Mouse (Mus musculus) liver, embryonic 16.5 days (tissue): ENCODE measurements around the gene Gga2. TPM values are rescaled to one million over a fixed set of nuclear protein-coding genes. Genes with fewer than 3 reads are reported as not detected.

Source experiments
- ATAC-seq: fragments of 200-750 bp; cut with Nextera tagmentation; 2 replicates; pipeline ENCODE4 v1.8.0; 2017; ENCODE audit warnings: low read depth, mild to moderate bottlenecking, moderate number of reproducible peaks, moderate library complexity
- H3K27ac ChIP-seq: fragments of 300-500 bp; sonication (generic); 2 replicates; pipeline ENCODE4 v1.5.1; 2014; ENCODE audit warnings: mild to moderate bottlenecking, low read length
- H3K27me3 ChIP-seq: fragments of 300-500 bp; sonication (generic); 2 replicates; pipeline ENCODE4 v1.6.1; 2014; ENCODE audit warnings: low read depth, low read length, mixed read lengths; ENCODE audit not compliant: control insufficient read depth, insufficient read depth
- H3K36me3 ChIP-seq: fragments of 300-500 bp; sonication (generic); 2 replicates; pipeline ENCODE4 v1.6.1; 2014; ENCODE audit warnings: mild to moderate bottlenecking; ENCODE audit not compliant: control insufficient read depth, insufficient read depth
- H3K4me1 ChIP-seq: fragments of 300-500 bp; sonication (generic); 2 replicates; pipeline ENCODE4 v1.6.1; 2014; ENCODE audit warnings: low read depth, low read length, mixed read lengths; ENCODE audit not compliant: control insufficient read depth
- H3K4me2 ChIP-seq: fragments of 300-500 bp; sonication (generic); 2 replicates; pipeline ENCODE4 v1.6.1; 2014; ENCODE audit warnings: low read depth, low read length, mixed read lengths
- H3K4me3 ChIP-seq: fragments of 300-500 bp; sonication (generic); 2 replicates; pipeline ENCODE4 v1.5.1; 2014; ENCODE audit warnings: low read depth, mild to moderate bottlenecking, low read length
- H3K9ac ChIP-seq: fragments of 300-500 bp; sonication (generic); 2 replicates; pipeline ENCODE4 v1.6.1; 2014; ENCODE audit warnings: low read depth, low read length
- H3K9me3 ChIP-seq: fragments of 300-500 bp; sonication (generic); replicated peaks from 2 replicates; pipeline ENCODE4 v1.6.1; 2016; ENCODE audit warnings: low read length; ENCODE audit not compliant: control insufficient read depth
- WGBS: fragments of 180-500 bp; shearing (Covaris S2); extraction: QIAGEN DNeasy Blood & Tissue Kit; methylation state at CpG from one replicate; pipeline ENCODE4 v1.1.7; 2014; ENCODE audit not compliant: insufficient replicate concordance; 5-methylcytosine and 5-hydroxymethylcytosine counted together
- polyA plus RNA-seq: library from polyadenylated mRNA; unstranded; fragments of >200 nt; fragmentation: Nextera tagmentation; extraction: Ambion mirVana; gene quantifications from 2 replicates; pipeline ENCODE4 v1.2.1, GENCODE M21; 2015

The Gga2 gene
- polyA plus RNA-seq, 1 experiment from 2014 or later, result 34.6 TPM

DNA sequence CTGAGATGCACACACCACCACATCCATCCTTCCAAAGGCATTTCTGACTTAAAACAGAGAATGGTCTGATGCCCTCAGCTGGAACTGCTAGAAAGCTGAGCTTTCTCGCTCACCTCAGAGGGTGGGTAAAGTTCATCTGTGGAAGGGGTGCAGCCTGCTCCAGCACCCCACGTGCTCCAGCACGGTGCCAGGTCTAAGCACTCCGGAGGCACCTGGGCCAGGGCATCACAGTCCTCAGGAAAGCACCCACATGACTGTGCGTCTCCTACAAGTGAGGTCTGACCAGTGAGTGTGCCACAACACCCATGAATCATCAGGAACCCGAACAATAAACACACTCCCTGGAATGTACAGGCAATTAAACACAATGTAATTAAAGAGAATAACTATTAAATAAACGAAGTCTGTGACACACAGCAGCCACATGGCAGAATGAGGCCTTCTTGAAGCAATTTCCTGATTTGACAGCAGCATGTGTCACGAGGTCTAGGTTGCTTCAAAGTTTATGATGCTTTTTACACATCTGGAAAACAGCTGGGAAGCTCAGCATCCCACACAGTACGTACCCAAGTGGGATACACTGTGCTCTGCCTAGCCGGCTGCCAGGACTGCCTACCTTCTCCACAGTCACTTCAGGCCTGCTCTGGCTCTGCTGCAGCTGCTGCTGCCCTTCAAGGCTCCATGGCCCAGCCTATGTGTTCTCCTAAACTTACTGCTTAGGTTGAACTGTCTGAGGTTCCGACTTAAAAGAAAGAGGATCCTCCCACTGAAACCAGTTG, 65.9 kb downstream of the Gga2 start:
- WGBS, result 75% methylated on average over 11 of the region's 11 CpGs
- Histone ChIP-seq H3K4me3 (no peak overlapping the region), H3K27me3 (no peaks in the 10 kb centered on the region), H3K9ac (no peak overlapping the region), H3K9me3 (no peaks in the 10 kb centered on the region), H3K4me1 (no peaks in the 10 kb centered on the region), H3K4me2 (no peak overlapping the region), H3K36me3 (no peaks in the 10 kb centered on the region; the same call in 1 of the 2 replicates), H3K27ac (no peak overlapping the region)
- ATAC-seq, result no peak

- WGBS, result 69% methylated on average over 4 of the region's 4 CpGs
- no peaks in the 10 kb centered on the region for H3K27me3 ChIP-seq
- no peak overlapping the region for H3K27ac ChIP-seq
- no peaks in the 10 kb centered on the region for H3K9me3 ChIP-seq
- H3K4me1 ChIP-seq, result no peaks in the 10 kb centered on the region
- H3K9ac ChIP-seq, result no peak overlapping the region
- H3K4me3 ChIP-seq, result no peak overlapping the region
- no peaks in the 10 kb centered on the region for H3K36me3 ChIP-seq
- H3K4me2 ChIP-seq, result no peak overlapping the region
- ATAC-seq, result no peak
Observed at GRCm38 (mm10) chr7:121947513-121947912, 73.5 kb downstream of the Gga2 start.

DNA sequence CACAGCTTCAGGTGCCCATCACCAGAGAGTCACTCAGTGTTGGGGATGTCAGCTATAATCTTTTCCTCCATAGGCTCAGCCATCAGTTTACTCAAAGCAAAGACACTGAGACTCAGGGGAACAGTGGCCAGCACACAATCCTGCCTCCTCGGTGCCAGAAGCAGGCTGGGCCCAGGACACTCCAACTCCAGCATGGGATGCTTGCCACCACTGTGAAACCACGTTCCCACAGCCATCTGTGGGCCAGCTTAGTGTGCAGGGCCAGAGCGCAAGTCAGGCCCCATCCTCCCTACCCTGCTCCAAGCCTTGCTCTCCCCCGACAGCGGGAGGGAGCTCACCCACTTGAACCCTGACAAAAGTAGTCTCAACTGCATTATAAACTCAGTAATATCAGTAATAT, 74.8 kb downstream of the Gga2 start:
- Histone ChIP-seq H3K27ac (no peak overlapping the region), H3K36me3 (no peaks in the 10 kb centered on the region), H3K27me3 (no peaks in the 10 kb centered on the region), H3K9ac (no peak overlapping the region), H3K4me2 (no peak overlapping the region), H3K4me1 (no peaks in the 10 kb centered on the region), H3K9me3 (no peaks in the 10 kb centered on the region), H3K4me3 (no peak overlapping the region)
- WGBS, result 81% methylated on average over 5 of the region's 5 CpGs
- no peak for ATAC-seq

DNA sequence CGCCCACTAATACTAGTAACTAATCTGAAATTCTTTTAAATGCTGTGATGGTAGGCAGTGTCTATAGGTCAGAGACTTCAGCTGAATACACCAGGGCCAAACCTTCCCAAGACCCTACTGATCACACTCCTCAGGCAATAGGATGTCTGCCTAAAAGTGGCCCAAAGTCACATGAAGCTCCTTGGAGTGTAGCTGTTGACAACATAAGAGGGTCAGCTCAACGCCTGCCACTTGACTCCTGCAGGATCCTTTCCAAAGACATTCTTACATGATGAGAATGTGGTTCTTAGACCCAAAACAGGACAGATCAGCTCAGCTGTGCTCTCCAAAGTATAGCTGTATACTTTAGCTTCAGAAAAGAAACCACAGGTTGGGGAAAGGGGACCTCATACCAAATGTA, 78.7 kb downstream of the Gga2 start:
- no peak for ATAC-seq
- WGBS, result 80% methylated on average over 2 of the region's 2 CpGs

GRCm38 (mm10) chr7:121941640-121942039, 79.4 kb downstream of the Gga2 start:
- Histone ChIP-seq H3K9ac (no peak overlapping the region), H3K4me3 (no peak overlapping the region), H3K27ac (no peak overlapping the region), H3K4me2 (no peak overlapping the region), H3K9me3 (no peaks in the 10 kb centered on the region), H3K27me3 (no peaks in the 10 kb centered on the region), H3K36me3 (no peaks in the 10 kb centered on the region), H3K4me1 (peaks cover 4% of the 10 kb centered on the region; the same call in 1 of the 2 replicates)
- 67% methylated on average over 3 of the region's 3 CpGs for WGBS
- ATAC-seq, result no peak

More for the DNA sequence above, 78.7 kb downstream of the Gga2 start:
- peaks cover 4% of the 10 kb centered on the region; the same call in 1 of the 2 replicates for H3K4me1 ChIP-seq
- H3K27ac ChIP-seq, result no peak overlapping the region
- H3K9ac ChIP-seq, result no peak overlapping the region
- no peaks in the 10 kb centered on the region for H3K27me3 ChIP-seq
- H3K9me3 ChIP-seq, result no peaks in the 10 kb centered on the region
- no peaks in the 10 kb centered on the region for H3K36me3 ChIP-seq
- H3K4me2 ChIP-seq, result no peak overlapping the region
- H3K4me3 ChIP-seq, result no peak overlapping the region

DNA sequence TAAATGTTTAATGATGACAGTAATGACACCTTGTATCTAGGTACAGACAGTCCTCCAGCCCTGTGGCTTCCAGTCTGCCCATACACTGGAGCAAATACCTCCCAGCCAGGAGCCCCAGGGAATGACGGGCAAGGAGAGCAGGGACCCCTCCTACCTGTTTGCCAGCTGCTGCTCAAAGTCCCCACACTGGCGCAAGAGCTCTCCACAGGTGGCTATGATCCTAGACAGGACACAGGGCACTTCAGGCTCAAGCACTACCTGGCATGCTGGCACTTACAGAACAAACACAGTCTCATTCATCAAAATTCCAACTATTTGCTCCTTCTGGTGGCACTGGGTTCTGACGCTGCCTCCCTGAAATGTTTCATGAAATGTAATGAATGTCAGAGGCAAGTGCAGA, 80.0 kb downstream of the Gga2 start:
- WGBS, result 73% methylated on average over 3 of the region's 3 CpGs
- Histone ChIP-seq H3K27me3 (no peaks in the 10 kb centered on the region), H3K4me2 (no peak overlapping the region), H3K4me3 (no peak overlapping the region), H3K9ac (no peak overlapping the region), H3K36me3 (no peaks in the 10 kb centered on the region), H3K27ac (no peak overlapping the region), H3K4me1 (peaks cover 4% of the 10 kb centered on the region; the same call in 1 of the 2 replicates), H3K9me3 (no peaks in the 10 kb centered on the region)
- no peak for ATAC-seq

DNA sequence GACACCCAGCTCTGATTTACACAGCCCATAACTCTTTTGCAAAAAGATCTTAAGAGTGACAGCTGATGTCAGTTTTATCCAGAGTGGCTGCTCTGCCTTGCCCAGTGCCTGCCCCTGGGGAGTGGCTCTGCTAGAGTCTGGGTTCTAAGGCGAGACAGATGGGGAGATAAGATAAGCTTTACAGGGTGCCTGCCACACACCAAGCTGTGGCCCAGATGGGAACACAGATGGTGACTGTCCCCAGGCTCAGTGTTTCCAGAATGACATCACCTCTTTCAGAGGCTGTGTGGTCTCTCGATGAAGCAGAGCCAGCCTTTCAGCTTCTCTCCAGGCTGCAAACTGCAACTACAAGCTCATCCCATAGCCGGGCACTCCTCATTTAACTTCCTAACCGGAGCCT, 81.3 kb downstream of the Gga2 start:
- peak; percentile 78 for ATAC-seq
- no peaks in the 10 kb centered on the region for H3K9me3 ChIP-seq
- H3K9ac ChIP-seq, result no peak overlapping the region
- H3K4me1 ChIP-seq, result peaks cover 4% of the 10 kb centered on the region; the same call in 1 of the 2 replicates
- H3K27ac ChIP-seq, result no peak overlapping the region
- H3K4me3 ChIP-seq, result no peak overlapping the region
- H3K27me3 ChIP-seq, result no peaks in the 10 kb centered on the region
- H3K4me2 ChIP-seq, result no peak overlapping the region
- H3K36me3 ChIP-seq, result no peaks in the 10 kb centered on the region
- WGBS, result 29% methylated on average over 4 of the region's 4 CpGs

- Histone ChIP-seq H3K4me2 (no peak overlapping the region), H3K4me1 (peaks cover 4% of the 10 kb centered on the region; the same call in 1 of the 2 replicates), H3K27me3 (no peaks in the 10 kb centered on the region), H3K36me3 (no peaks in the 10 kb centered on the region), H3K9me3 (no peaks in the 10 kb centered on the region), H3K4me3 (no peak overlapping the region), H3K9ac (no peak overlapping the region), H3K27ac (no peak overlapping the region)
- 69% methylated on average over 6 of the region's 6 CpGs for WGBS
- ATAC-seq, result no peak
Observed at GRCm38 (mm10) chr7:121939244-121939643, 81.8 kb downstream of the Gga2 start.

DNA sequence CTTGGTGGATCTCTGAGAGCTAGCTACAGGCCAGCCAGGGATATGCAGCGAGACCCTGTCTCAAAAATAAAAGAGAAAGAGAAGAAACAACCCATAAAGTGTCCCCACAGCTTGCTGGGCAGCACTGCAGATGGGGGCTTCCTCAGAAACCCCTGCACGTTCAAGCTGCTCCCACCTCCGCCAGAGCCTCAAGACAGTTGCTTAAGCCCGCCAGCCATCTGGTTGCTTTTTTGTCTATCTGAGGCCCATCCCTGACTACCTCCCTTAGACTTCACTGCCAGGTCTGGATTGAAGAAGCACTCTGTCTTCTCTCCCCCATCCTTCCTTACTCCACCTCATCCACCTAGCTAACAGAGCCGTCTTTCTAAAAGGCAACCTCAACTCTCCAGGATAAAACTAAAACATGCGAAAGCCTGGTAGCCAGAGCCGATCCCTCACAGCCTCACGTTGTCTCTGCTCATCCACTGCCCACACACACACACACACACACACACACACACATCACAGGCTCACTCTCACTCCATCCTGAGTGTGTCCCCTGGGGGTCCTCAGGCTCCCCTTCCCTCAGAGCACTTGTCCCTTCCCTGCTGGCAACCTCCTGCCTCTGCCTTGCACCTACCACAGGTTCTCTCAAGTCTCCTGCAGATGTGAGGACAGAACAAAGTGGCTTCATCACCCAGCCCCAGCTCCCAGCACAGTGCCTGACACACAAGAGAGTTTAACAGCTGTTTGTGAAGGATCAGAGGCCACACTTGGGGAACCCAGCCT, 82.7 kb downstream of the Gga2 start:
- 74% methylated on average over 8 of the region's 8 CpGs for WGBS
- H3K9me3 ChIP-seq, result no peaks in the 10 kb centered on the region
- ATAC-seq, result no peak
- no peak overlapping the region for H3K27ac ChIP-seq
- no peak overlapping the region for H3K4me3 ChIP-seq
- H3K27me3 ChIP-seq, result no peaks in the 10 kb centered on the region
- H3K4me1 ChIP-seq, result peaks cover 4% of the 10 kb centered on the region; the same call in 1 of the 2 replicates
- H3K36me3 ChIP-seq, result no peaks in the 10 kb centered on the region
- no peak overlapping the region for H3K9ac ChIP-seq
- H3K4me2 ChIP-seq, result no peak overlapping the region
